Mouse (Mus musculus) forebrain, embryonic 11.5 days (tissue): ENCODE measurements around the gene Paqr7. TPM values are rescaled to one million over a fixed set of nuclear protein-coding genes. Genes with fewer than 3 reads are reported as not detected.

Experiments used
- ATAC-seq: fragments of 200-750 bp; cut with Nextera tagmentation; replicated peaks from 2 replicates; pipeline ENCODE4 v1.8.0; 2017; ENCODE audit warnings: moderate TSS enrichment; ENCODE audit not compliant: low FRiP score
- DNase-seq: peaks from one replicate; pipeline ENCODE4 v3.0.0-alpha.2; 2017; ENCODE audit warnings: low spot score
- H3K27ac ChIP-seq: fragments of 300-500 bp; sonication (generic); 2 replicates; pipeline ENCODE4 v1.5.1; 2014; ENCODE audit warnings: low read depth, low read length
- H3K27me3 ChIP-seq: fragments of 300-500 bp; sonication (generic); 2 replicates; pipeline ENCODE4 v1.6.1; 2014; ENCODE audit warnings: mild to moderate bottlenecking, low read length, mixed read lengths; ENCODE audit not compliant: control insufficient read depth, insufficient read depth
- H3K36me3 ChIP-seq: fragments of 300-500 bp; sonication (generic); 2 replicates; pipeline ENCODE4 v1.6.1; 2014; ENCODE audit warnings: mild to moderate bottlenecking, low read length, moderate library complexity, mixed read lengths; ENCODE audit not compliant: control insufficient read depth, insufficient read depth
- H3K4me1 ChIP-seq: fragments of 300-500 bp; sonication (generic); replicated peaks from 2 replicates; pipeline ENCODE4 v1.6.1; 2014; ENCODE audit warnings: low read length, mixed read lengths; ENCODE audit not compliant: control insufficient read depth, insufficient read depth
- H3K4me2 ChIP-seq: fragments of 300-500 bp; sonication (generic); 2 replicates; pipeline ENCODE4 v1.6.1; 2014; ENCODE audit warnings: low read depth, mild to moderate bottlenecking, low read length, moderate library complexity, mixed read lengths; ENCODE audit not compliant: severe bottlenecking
- H3K4me3 ChIP-seq: fragments of 300-500 bp; sonication (generic); 2 replicates; pipeline ENCODE4 v1.5.1; 2014; ENCODE audit warnings: low read depth, low read length
- H3K9ac ChIP-seq: fragments of 300-500 bp; sonication (generic); 2 replicates; pipeline ENCODE4 v1.6.1; 2014; ENCODE audit warnings: low read length
- H3K9me3 ChIP-seq: fragments of 300-500 bp; sonication (generic); 2 replicates; pipeline ENCODE4 v1.6.1; 2016; ENCODE audit warnings: low read length, mixed read lengths; ENCODE audit not compliant: control insufficient read depth
- WGBS: fragments of 180-500 bp; shearing (Covaris S2); extraction: QIAGEN DNeasy Blood & Tissue Kit; methylation state at CpG from one replicate; pipeline ENCODE4 v1.1.7; 2014; 5-methylcytosine and 5-hydroxymethylcytosine counted together
- polyA plus RNA-seq: library from polyadenylated mRNA; unstranded; fragments of >200 nt; fragmentation: Nextera tagmentation; extraction: Ambion mirVana; gene quantifications from 2 replicates; pipeline ENCODE4 v1.2.1, GENCODE M21; 2014

Paqr7 gene
- polyA plus RNA-seq, 1 experiment from 2014 or later = 1.3 TPM

GRCm38 (mm10) chr4:134512798-134513197, 16.3 kb downstream of the Paqr7 start:
- Histone ChIP-seq H3K4me1 (peaks cover 4% of the 10 kb centered on the region; the same call in 1 of the 2 replicates), H3K9me3 (no peaks in the 10 kb centered on the region), H3K4me3 (peak overlapping the region; percentile 17; the same call in 1 of the 2 replicates), H3K4me2 (peak overlapping the region; percentile 33; the same call in 1 of the 2 replicates), H3K9ac (0 out of 2 replicates have a peak overlapping the region, but pooled peaks have one; percentile 12), H3K36me3 (no peaks in the 10 kb centered on the region), H3K27me3 (no peaks in the 10 kb centered on the region), H3K27ac (no peak overlapping the region)
- no peak for ATAC-seq
- DNase-seq = peak; percentile 74
- WGBS = 40% methylated on average over 14 of the region's 15 CpGs

GRCm38 (mm10) chr4:134514309-134514930, 17.9 kb downstream of the Paqr7 start:
- 88% methylated on average over 11 of the region's 11 CpGs for WGBS
- Histone ChIP-seq H3K27ac (no peak overlapping the region), H3K27me3 (no peaks in the 10 kb centered on the region), H3K36me3 (no peaks in the 10 kb centered on the region), H3K4me3 (no peak overlapping the region), H3K4me2 (no peak overlapping the region), H3K9ac (no peak overlapping the region), H3K9me3 (no peaks in the 10 kb centered on the region), H3K4me1 (peaks cover 4% of the 10 kb centered on the region; the same call in 1 of the 2 replicates)
- DNase-seq (no peak), ATAC-seq (no peak)

GRCm38 (mm10) chr4:134515614-134516013, 19.1 kb downstream of the Paqr7 start:
- H3K4me3 ChIP-seq = no peak overlapping the region
- H3K4me2 ChIP-seq = no peak overlapping the region
- no peak for ATAC-seq
- H3K9me3 ChIP-seq = no peaks in the 10 kb centered on the region
- H3K27ac ChIP-seq = no peak overlapping the region
- no peak overlapping the region for H3K9ac ChIP-seq
- 82% methylated on average over 7 of the region's 7 CpGs for WGBS
- no peaks in the 10 kb centered on the region for H3K27me3 ChIP-seq
- H3K36me3 ChIP-seq = no peaks in the 10 kb centered on the region
- DNase-seq = no peak
- H3K4me1 ChIP-seq = peaks cover 4% of the 10 kb centered on the region; the same call in 1 of the 2 replicates

GRCm38 (mm10) chr4:134516981-134517380, 20.5 kb downstream of the Paqr7 start:
- WGBS = 86% methylated on average over 8 of the region's 8 CpGs
- Histone ChIP-seq H3K9ac (no peak overlapping the region), H3K36me3 (no peaks in the 10 kb centered on the region; the same call in 1 of the 2 replicates), H3K27me3 (no peaks in the 10 kb centered on the region), H3K4me1 (peaks cover 4% of the 10 kb centered on the region; the same call in 1 of the 2 replicates), H3K4me2 (no peak overlapping the region), H3K4me3 (no peak overlapping the region), H3K9me3 (no peaks in the 10 kb centered on the region), H3K27ac (no peak overlapping the region)
- DNase-seq (no peak), ATAC-seq (no peak)

GRCm38 (mm10) chr4:134517719-134518118, 21.2 kb downstream of the Paqr7 start:
- H3K27ac ChIP-seq = no peak overlapping the region
- no peak for DNase-seq
- no peaks in the 10 kb centered on the region for H3K27me3 ChIP-seq
- 87% methylated on average over 10 of the region's 10 CpGs for WGBS
- no peak overlapping the region for H3K4me3 ChIP-seq
- H3K4me2 ChIP-seq = no peak overlapping the region
- H3K4me1 ChIP-seq = peaks cover under 1% of the 10 kb centered on the region; the same call in 1 of the 2 replicates
- no peak for ATAC-seq
- H3K9me3 ChIP-seq = no peaks in the 10 kb centered on the region
- H3K9ac ChIP-seq = no peak overlapping the region
- H3K36me3 ChIP-seq = no peaks in the 10 kb centered on the region; the same call in 1 of the 2 replicates

GRCm38 (mm10) chr4:134518541-134518940, 22.0 kb downstream of the Paqr7 start:
- 94% methylated on average over 4 of the region's 4 CpGs for WGBS
- H3K27me3 ChIP-seq = no peaks in the 10 kb centered on the region
- DNase-seq (no peak), ATAC-seq (no peak)
- H3K36me3 ChIP-seq = no peaks in the 10 kb centered on the region; the same call in 1 of the 2 replicates
- no peak overlapping the region for H3K9ac ChIP-seq
- no peaks in the 10 kb centered on the region for H3K9me3 ChIP-seq
- no peak overlapping the region for H3K4me3 ChIP-seq
- no peaks in the 10 kb centered on the region; the same call in 1 of the 2 replicates for H3K4me1 ChIP-seq
- H3K4me2 ChIP-seq = no peak overlapping the region
- H3K27ac ChIP-seq = no peak overlapping the region

GRCm38 (mm10) chr4:134519281-134519680, 22.8 kb downstream of the Paqr7 start:
- Histone ChIP-seq H3K4me3 (no peak overlapping the region), H3K9ac (no peak overlapping the region), H3K27me3 (no peaks in the 10 kb centered on the region), H3K4me2 (no peak overlapping the region), H3K36me3 (no peaks in the 10 kb centered on the region; the same call in 1 of the 2 replicates), H3K27ac (no peak overlapping the region), H3K9me3 (no peaks in the 10 kb centered on the region), H3K4me1 (no peaks in the 10 kb centered on the region; the same call in 1 of the 2 replicates)
- ATAC-seq = no peak
- DNase-seq = no peak

GRCm38 (mm10) chr4:134523447-134523846, 26.9 kb downstream of the Paqr7 start:
- H3K4me3 ChIP-seq = no peak overlapping the region
- H3K36me3 ChIP-seq = no peaks in the 10 kb centered on the region; the same call in 1 of the 2 replicates
- H3K9ac ChIP-seq = no peak overlapping the region
- WGBS = 91% methylated on average over 4 of the region's 4 CpGs
- H3K4me1 ChIP-seq = peaks cover 4% of the 10 kb centered on the region; the same call in 1 of the 2 replicates
- no peak overlapping the region for H3K4me2 ChIP-seq
- no peak for DNase-seq
- H3K9me3 ChIP-seq = no peaks in the 10 kb centered on the region
- no peaks in the 10 kb centered on the region for H3K27me3 ChIP-seq
- ATAC-seq = no peak
- H3K27ac ChIP-seq = no peak overlapping the region

- Histone ChIP-seq H3K4me3 (no peak overlapping the region), H3K36me3 (no peaks in the 10 kb centered on the region; the same call in 1 of the 2 replicates), H3K4me1 (peaks cover 4% of the 10 kb centered on the region; the same call in 1 of the 2 replicates), H3K9ac (no peak overlapping the region), H3K4me2 (no peak overlapping the region), H3K27ac (no peak overlapping the region), H3K27me3 (no peaks in the 10 kb centered on the region), H3K9me3 (no peaks in the 10 kb centered on the region)
- WGBS = 61% methylated on average over 5 of the region's 5 CpGs
- ATAC-seq (no peak), DNase-seq (peak; percentile 68)
These were observed 29.3 kb downstream of the Paqr7 start for GRCm38 (mm10) chr4:134525806-134526205.
